Mouse (Mus musculus) olfactory bulb, adult 2 months (tissue): Measurements from ENCODE around the gene Gm47283. TPM values are rescaled to one million over a fixed set of nuclear protein-coding genes. Genes with fewer than 3 reads are reported as not detected.
"Not testable (repeated sequence)": the region's sequence is repeated elsewhere in the genome, so short reads cannot be mapped to it uniquely, and the experiment has no call there.

Experiments used
- H3K27ac ChIP-seq: fragments of 200-500 bp; 2 replicates; pipeline ENCODE4 v1.5.1; 2012; ENCODE audit warnings: low read depth, low read length; ENCODE audit not compliant: insufficient read depth
- H3K4me1 ChIP-seq: fragments of 200-500 bp; 2 replicates; pipeline ENCODE4 v1.6.1; 2012; ENCODE audit warnings: low read length; ENCODE audit not compliant: control insufficient read depth, insufficient read depth
- H3K4me3 ChIP-seq: fragments of 200-500 bp; 2 replicates; pipeline ENCODE4 v1.5.1; 2012; ENCODE audit warnings: mild to moderate bottlenecking, low read depth, low read length, moderate library complexity; ENCODE audit not compliant: insufficient read depth
- CTCF ChIP-seq: fragments of 200-500 bp; IDR thresholded peaks from 2 replicates; pipeline ENCODE4 v1.5.1; 2012; ENCODE audit warnings: low read depth, mild to moderate bottlenecking, low read length, moderate library complexity; ENCODE audit not compliant: insufficient read depth
- POLR2A ChIP-seq: fragments of 200-500 bp; IDR thresholded peaks from 2 replicates; pipeline ENCODE4 v1.6.1; 2012; ENCODE audit warnings: mild to moderate bottlenecking, low read depth, low read length, moderate library complexity; ENCODE audit not compliant: insufficient read depth
- WGBS: fragments of 180-500 bp; shearing (Covaris S2); methylation state at CpG from one replicate; pipeline ENCODE4 v1.1.7; 2018; 5-methylcytosine and 5-hydroxymethylcytosine counted together
- polyA plus RNA-seq: library from polyadenylated mRNA; stranded (reverse); fragments of >200 nt; gene quantifications from 2 replicates; pipeline ENCODE4 v1.2.4, GENCODE M21; 2012; ENCODE audit warnings: low replicate concordance; ENCODE audit not compliant: missing spikeins, insufficient read depth, insufficient read length

Gm47283 gene
- not detected in 2 replicates for polyA plus RNA-seq

- H3K27ac ChIP-seq, H3K4me1 ChIP-seq, H3K4me3 ChIP-seq: not testable (repeated sequence)
- WGBS = no CpG with 5 or more reads among the region's 48 CpGs
Observed at GRCm38 (mm10) chrY:90784438-90784837, at the start of gene Gm47283. Gene Gm47283, plus strand, starts transcription at chrY:90784738.

DNA sequence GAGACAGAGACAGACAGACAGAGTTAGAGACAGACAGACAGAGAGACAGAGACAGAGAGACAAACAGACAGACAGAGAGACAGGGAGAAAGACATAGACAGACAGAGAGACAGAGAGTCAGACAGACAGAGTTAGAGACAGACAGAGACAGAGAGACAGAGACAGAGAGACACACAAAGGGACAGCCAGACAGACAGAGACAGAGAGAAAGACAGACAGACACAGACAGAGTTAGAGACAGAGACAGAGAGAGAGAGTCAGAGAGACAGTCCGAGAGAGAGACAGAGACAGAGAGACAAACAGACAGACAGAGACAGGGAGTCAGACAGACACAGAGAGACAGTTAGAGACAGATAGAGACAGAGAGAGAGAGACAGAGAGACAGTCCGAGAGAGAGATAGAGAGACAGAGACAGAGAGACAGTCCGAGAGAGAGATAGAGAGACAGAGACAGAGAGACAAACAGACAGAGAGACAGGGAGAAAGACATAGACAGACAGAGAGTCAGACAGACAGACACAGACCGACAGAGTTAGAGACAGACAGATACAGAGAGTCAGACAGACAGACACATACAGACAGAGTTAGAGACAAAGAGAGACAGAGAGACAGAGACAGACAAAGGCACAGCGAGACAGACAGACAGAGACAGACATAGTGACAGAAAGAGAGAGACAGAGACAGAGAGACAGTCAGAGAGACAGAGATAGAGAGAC lies 49.2 kb upstream of the Gm47283 start:
- 78% methylated on average over 5 of the region's 5 CpGs for WGBS

GRCm38 (mm10) chrY:90736217-90737000 lies 48.1 kb upstream of the Gm47283 start:
- not testable (repeated sequence) for H3K27ac ChIP-seq, H3K4me1 ChIP-seq, H3K4me3 ChIP-seq
- WGBS = 73% methylated on average over 6 of the region's 9 CpGs

More for the DNA sequence above, 49.2 kb upstream of the Gm47283 start:
- H3K4me1 ChIP-seq, H3K27ac ChIP-seq, H3K4me3 ChIP-seq: not testable (repeated sequence)

- 65% methylated on average over 3 of the region's 7 CpGs for WGBS
- H3K4me1 ChIP-seq = no peaks in the 10 kb centered on the region
- H3K27ac ChIP-seq = no peak overlapping the region
- TF ChIP-seq CTCF = no peak
- TF ChIP-seq POLR2A = no peak
- no peak overlapping the region for H3K4me3 ChIP-seq
Observed at GRCm38 (mm10) chrY:90737606-90738430, 46.7 kb upstream of the Gm47283 start.

GRCm38 (mm10) chrY:90738431-90738680 lies 46.2 kb upstream of the Gm47283 start:
- H3K4me1 ChIP-seq = no peaks in the 10 kb centered on the region
- no peak overlapping the region for H3K4me3 ChIP-seq
- WGBS = 88% methylated on average over 1 of the region's 1 CpGs
- H3K27ac ChIP-seq = no peak overlapping the region
- no peak for TF ChIP-seq POLR2A
- no peak for TF ChIP-seq CTCF

DNA sequence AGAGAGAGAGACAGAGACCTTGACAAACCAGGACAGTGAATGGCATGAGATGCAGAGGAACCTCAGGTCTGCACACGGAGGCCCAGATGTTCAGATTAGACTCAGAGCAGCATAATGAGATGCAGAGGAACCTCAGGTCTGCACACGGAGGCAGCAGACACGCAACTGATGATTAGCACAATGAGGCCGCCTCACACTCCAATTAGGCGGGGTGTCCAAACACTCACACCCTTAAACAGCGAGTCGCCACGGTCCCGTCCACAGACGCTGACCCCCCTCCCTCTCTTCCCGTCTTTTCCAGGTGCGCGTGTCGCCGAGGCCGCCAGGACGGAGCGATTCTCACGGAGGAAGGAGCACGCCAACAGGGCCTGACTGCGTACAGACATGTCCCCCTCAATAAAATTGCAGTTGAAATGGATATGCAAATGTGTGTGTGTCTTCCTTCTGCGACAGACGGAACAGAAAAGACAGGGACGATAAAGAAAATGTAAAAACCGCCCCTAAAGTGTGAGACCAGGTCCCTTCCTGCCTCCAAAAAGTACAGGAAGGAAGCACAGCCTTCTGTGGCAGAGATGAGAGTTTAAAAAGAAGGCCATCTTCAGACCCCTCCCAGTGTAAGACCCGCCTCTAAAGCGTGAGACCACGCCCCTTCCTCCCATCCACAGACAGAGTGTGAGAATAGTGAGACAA lies 45.6 kb upstream of the Gm47283 start:
- H3K4me1 ChIP-seq = not testable (repeated sequence)

DNA sequence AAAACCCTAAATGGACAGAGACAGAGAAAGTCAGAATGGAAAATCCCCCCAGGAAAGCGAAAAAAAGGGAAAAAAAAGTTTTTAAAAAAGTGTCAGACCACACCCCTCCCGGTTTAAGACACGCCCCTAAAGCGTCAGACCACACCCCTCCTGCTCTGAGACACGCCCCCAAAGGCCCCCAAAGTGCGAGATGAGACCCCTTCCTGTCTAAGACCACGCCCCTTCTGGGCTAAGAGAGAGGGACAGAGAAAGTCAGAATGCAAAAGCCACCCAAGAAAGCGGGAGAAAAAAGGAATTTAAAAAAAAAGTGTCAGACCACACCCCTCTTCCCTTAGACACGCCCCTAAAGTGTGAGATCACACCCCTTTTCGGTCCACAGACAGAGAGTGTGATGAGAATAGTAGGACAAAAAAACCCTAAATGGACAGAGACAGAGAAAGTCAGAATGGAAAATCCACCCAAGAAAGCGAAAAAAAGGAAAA lies 45.0 kb upstream of the Gm47283 start:
- WGBS = 50% methylated on average over 11 of the region's 11 CpGs

More for the DNA sequence above, 45.6 kb upstream of the Gm47283 start:
- not testable (repeated sequence) for H3K27ac ChIP-seq, H3K4me3 ChIP-seq
- 70% methylated on average over 28 of the region's 28 CpGs for WGBS

DNA sequence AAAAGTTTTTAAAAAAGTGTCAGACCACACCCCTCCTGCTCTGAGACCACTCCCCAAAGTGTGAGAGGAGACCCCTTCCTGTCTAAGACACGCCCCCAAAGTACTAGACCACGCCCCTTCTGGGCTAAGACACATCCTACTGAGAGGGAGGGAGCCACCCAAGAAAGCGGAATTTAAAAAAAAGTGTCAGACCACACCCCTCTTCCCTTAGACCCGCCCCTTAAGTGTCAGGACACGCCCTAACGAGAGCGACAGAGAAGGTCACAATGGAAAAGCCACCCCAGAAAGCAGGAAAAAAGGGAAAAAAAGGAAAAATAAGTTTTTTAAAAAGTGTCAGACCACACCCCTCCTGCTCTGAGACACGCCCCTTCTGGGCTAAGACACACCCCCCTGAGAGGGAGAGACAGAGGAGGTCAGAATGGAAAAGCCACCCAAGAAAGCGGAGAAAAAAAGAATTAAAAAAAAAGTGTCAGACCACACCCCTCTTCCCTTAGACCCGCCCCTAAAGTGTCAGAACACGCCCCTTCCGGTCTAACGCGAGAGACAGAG lies 44.5 kb upstream of the Gm47283 start:
- Histone ChIP-seq H3K27ac (no peak overlapping the region), H3K4me3 (no peak overlapping the region), H3K4me1 (no peaks in the 10 kb centered on the region)
- no peak for TF ChIP-seq CTCF
- TF ChIP-seq POLR2A = no peak
- 52% methylated on average over 14 of the region's 14 CpGs for WGBS

More for the DNA sequence above, 45.0 kb upstream of the Gm47283 start:
- not testable (repeated sequence) for H3K4me3 ChIP-seq, H3K27ac ChIP-seq, H3K4me1 ChIP-seq

GRCm38 (mm10) chrY:90741006-90741405 lies 43.5 kb upstream of the Gm47283 start:
- H3K4me3 ChIP-seq, H3K27ac ChIP-seq: not testable (repeated sequence)
- 78% methylated on average over 38 of the region's 38 CpGs for WGBS

GRCm38 (mm10) chrY:90741452-90742260 lies 42.9 kb upstream of the Gm47283 start:
- WGBS = 84% methylated on average over 43 of the region's 43 CpGs
- not testable (repeated sequence) for H3K4me3 ChIP-seq, H3K27ac ChIP-seq, H3K4me1 ChIP-seq

More at GRCm38 (mm10) chrY:90741006-90741405, 43.5 kb upstream of the Gm47283 start:
- not testable (repeated sequence) for H3K4me1 ChIP-seq

- not testable (repeated sequence) for H3K4me3 ChIP-seq, H3K4me1 ChIP-seq, H3K27ac ChIP-seq
- 88% methylated on average over 49 of the region's 49 CpGs for WGBS
Observed at GRCm38 (mm10) chrY:90742261-90743052, 42.1 kb upstream of the Gm47283 start.
